Mouse (Mus musculus) testis, postnatal 14 days (tissue): ENCODE measurements around the gene Slc7a3.
A peak's percentile ranks its signal among the peaks of the same experiment; 100 is the strongest.
"Not testable (repeated sequence)": the region's sequence is repeated elsewhere in the genome, so short reads cannot be mapped to it uniquely, and the experiment has no call there.

Source experiments
- DNase-seq: peaks from one replicate; pipeline ENCODE4 v3.0.0; 2021; ENCODE audit warnings: low spot score

Gene Slc7a3

DNA sequence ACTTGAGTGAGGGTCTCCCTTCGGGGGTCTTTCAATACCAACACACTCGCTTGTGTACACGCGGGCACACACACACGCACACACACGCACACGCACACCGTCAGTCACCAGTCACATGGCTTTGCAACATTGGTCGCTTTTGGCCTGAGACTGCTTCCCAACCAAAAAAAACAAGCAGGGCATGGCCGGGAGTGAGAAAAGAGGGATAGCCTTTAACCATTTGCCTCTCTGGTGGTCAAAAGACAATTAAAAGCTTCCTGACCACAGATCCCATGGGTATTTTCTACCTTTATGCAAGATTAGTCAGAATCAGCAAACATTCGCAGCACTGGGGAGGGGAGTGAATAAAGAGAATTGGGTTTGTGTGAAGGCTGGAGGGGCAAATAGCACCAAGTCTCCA, at the start of gene Slc7a3:
Gene Slc7a3 (minus strand): TSS at position 101 of the 400 bp plus-strand sequence.
- DNase-seq = no peak

GRCm38 (mm10) chrX:101131992-101132791, 46.4 kb upstream of the Slc7a3 start:
- DNase-seq = no peak

DNA sequence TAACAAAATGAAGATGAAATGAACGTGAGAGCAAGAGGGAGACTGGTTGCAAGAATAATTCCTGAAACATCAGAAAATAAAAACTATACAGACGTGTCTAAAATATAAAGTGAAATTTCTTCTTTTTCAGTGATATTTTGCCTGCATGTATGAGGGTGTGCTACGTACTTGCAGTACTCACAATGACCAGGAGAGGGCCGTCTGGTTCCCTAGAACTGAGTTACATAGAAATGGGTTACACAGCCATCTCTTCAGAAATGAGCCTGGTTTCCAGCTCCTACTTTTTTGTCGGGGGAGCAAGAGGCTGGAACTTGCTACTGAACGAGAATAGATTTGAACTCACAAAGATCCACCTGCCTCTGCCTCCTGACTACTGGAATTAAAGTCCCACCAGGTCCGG, 45.2 kb upstream of the Slc7a3 start:
- peak; percentile 16 for DNase-seq

DNA sequence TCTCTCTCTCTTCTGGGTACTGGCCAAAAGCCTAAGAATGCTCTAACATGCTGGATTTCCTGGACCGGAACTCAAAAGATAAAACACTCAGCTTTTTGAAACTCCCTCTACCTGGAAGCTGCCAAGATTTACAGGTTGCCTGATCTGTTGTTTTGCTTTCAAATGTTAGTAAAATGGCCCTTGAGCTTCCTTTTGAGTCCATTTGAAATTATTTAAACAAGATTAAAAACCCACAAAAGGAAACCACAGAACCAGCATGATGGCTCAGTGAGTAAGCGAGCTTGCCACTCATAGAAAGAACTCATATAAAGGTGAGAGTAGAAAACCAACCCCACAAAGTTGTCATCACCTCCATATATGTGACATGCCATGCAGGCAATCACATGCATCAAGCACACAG, 42.7 kb upstream of the Slc7a3 start:
- no peak for DNase-seq

GRCm38 (mm10) chrX:101126977-101127376, 41.2 kb upstream of the Slc7a3 start:
- no peak for DNase-seq

DNA sequence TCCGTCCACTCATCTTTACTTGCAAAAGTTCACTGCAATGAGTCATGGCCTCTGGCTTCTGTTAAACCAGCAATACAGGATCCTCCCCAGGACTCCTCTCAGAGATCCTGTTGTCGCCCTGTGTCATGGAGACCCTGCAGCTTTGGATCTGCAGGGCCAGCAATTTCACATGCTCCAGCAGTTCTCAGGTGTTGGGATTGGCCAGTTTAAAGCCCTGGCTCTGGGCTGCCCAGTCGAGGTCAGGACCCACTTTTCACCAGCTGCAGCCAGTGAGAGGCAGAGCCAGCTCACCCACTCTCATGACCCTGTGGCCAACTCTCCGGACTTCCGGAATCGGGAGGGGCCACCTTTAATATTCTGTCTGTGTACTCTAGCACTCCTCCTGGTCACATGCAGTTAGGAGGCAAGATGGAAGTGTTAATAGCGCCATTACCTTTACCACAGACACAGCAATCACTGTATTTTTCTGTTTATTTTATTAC, 40.7 kb upstream of the Slc7a3 start:
- no peak for DNase-seq

- DNase-seq = no peak
Measured at GRCm38 (mm10) chrX:101120546-101120945, 34.7 kb upstream of the Slc7a3 start.

GRCm38 (mm10) chrX:101085211-101085610, 609 bp downstream of the Slc7a3 start:
- not testable (repeated sequence) for DNase-seq

GRCm38 (mm10) chrX:101084192-101084591, 1.6 kb downstream of the Slc7a3 start:
- DNase-seq = no peak

- no peak for DNase-seq
Measured at GRCm38 (mm10) chrX:101065245-101065644, 20.6 kb downstream of the Slc7a3 start.

DNA sequence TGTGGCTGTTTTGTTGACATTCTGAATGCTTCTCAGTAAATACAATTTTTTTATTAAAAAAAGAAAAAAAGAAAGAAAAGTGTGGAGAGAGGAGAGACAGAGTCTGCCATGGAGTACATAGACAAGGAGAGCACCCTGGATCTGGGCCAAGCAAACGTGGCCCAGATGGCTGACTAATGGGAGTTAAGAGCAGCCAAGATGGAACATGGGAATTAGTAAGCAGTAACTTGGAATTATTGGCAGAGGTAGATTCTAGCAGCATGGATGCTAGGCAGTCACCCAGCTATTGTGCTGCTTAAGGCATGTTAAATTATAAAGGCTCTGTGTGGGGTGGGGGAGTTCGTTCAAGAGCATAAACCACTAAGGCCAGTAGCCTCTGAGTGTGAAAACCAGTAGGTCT, 22.3 kb downstream of the Slc7a3 start:
- no peak for DNase-seq

GRCm38 (mm10) chrX:101059541-101059940, 26.3 kb downstream of the Slc7a3 start, which contains the start of gene Tex11:
Tex11 (minus strand) TSS chrX:101059667.
- peak; percentile 88 for DNase-seq
